Mouse (Mus musculus) hindlimb bud, embryonic 11.5 days (tissue): Measurements from ENCODE around the gene Lima1.
A peak's percentile ranks its signal among the peaks of the same experiment; 100 is the strongest.
"Not testable (repeated sequence)": the region's sequence is repeated elsewhere in the genome, so short reads cannot be mapped to it uniquely, and the experiment has no call there.

Experiments
- DNase-seq: peaks from one replicate; pipeline ENCODE4 v3.0.0-alpha.2; 2012; ENCODE audit warnings: low read depth, low spot score; ENCODE audit errors: extremely low spot score

Lima1 gene

DNA sequence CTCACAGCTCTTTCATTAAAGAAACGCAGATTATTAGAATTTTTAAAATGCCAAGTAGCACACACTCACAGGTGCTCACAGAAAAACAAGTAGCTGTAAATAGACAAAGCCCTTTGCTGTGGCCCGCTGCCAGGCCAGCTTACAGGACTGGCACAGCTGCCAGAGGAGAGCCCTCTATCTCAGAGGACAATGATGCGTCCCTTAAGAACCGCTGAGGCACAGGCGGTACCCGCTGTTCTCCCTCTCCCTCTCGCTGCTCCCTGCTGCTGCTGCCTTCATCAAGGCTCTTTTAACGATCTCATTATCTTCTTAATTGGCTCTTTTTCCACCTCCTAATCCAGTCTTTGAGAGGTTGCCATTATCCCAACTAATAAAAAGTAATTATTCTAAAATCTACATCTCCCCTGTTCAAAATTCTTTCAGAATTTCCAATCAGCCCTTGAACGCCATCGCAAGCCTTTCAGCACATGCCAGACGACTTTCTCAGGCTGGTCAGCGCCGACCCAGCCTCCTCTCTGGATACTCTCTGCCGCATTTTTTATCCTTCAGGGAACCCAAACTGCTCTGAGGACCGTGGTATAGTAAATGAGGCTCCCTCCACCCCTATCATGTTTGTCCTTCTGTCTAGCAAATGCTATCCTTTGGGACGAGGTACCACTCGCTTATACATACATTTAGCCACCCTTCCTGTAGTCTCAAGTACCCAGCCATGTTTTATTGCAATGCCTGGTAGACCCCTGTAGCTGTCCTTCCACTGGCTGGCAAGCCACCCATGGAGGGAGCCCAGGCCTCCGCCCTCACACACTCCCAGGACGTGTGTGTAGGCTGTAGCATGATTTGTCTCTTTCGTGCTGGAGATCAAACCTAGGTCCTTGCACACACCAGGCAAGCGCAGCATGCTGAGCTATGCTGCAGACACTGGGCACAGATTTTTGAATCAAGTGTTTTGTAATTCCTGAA lies 67.2 kb downstream of the Lima1 start:
- DNase-seq, result no peak

DNA sequence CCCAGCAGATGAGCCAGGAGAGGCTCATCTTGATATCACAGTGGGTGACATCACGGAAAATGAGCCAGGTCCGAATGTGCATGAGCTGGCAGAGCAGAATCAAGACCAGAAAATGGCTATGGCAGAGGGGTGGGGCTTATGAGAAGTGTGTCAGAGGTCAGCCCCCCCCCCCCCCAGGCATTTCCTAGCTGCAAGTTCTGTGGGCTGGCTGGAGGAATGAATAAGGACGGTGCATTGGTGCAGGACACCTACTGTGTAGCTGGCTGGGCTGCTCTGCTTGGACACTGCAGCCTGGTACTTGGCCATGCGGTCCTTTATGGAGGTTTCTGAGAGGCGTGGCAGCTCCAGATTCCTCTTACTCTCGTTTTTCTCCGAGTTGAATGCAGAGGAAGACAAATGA lies 69.1 kb downstream of the Lima1 start:
- DNase-seq, result no peak

DNA sequence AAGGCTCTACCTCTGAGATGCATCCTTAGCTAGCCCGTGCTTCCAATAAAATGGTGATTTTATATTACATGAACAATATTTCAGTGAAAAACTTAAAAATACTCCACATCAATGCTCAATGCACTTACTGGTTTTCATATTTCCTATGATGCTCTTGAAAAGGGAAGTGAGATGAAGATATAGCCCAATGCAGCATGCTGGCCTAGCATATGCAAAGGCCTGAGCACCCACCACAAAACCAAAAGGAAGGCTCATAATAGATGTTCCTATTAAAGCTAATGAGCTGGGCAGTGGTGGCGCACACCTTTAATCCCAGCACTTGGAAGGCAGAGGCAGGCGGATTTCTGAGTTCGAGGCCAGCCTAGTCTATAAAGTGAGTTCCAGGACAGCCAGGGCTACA lies 69.6 kb downstream of the Lima1 start:
- no peak for DNase-seq

DNA sequence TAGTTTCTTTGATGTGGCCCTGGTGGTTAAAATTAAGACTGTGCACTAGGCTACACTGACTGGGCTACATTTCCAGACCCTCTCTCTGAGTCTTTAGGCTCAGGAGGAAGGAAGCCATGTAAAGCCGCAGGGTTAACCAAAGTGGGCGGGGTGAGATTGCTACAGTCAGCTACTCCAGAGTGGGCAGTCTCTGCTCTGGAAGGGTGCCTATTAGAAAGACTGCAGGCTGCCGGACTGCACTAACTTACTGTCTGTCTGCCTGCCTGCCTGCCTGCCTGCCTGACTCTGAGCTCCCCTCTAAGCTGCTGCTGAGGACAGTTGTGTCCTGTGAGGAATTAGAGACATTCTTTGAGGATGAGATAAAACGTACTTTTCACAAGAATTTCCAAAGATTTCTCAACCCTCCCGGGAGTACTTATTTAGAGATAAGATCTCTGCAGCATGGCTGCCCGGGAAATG lies 72.0 kb downstream of the Lima1 start:
- DNase-seq, result no peak

DNA sequence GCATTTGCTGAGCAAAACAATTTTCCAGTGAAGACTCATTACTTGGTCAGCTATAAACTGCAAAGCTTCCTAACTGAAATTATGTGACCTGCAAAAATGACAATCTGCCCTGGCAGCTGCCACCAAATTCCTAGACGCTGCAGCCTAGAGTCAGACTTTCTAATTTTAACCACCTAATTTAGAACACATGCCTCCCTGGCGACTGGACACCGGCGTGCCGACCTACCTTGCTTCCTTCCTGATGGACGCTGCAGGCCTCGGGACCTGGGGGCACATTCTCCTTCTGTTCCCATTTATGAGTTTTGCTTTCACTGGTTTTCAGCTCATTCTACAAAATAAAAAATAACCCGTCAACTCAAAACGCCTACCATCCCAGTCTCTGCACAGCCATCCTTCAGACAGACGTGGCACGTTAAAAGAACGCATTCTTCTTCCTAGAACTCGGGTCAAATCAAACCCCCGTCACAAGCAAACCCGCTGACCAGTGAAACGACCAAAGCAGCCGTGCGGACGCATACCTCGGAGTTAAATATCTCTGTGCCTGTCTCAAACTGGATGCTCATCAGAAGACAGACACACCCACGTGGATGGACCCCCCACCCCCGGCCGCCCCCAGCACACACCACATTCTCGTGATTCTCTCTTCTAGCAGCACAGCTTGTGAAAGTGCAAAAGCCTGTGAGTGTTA lies 73.2 kb downstream of the Lima1 start:
- peak; percentile 44 for DNase-seq

DNA sequence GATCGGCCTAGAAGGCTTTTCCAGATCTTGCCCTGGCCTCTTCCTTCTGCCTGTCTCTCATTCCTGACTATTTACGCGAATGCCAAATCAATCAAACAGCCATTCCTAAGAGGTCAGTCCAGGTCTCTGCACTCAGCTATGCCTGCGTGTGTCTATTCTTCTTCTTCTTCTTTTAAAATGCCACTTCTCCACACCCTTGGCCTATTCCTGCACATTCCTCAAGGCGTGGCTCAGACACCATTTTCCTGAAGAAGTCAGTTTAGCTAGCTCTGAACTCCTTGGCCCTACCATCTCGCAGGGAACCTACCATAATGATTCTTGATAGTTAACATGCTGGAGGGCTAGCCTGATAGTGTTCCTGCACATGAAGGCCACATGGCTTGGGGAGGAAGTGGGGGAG lies 75.5 kb downstream of the Lima1 start:
- DNase-seq, result no peak

DNA sequence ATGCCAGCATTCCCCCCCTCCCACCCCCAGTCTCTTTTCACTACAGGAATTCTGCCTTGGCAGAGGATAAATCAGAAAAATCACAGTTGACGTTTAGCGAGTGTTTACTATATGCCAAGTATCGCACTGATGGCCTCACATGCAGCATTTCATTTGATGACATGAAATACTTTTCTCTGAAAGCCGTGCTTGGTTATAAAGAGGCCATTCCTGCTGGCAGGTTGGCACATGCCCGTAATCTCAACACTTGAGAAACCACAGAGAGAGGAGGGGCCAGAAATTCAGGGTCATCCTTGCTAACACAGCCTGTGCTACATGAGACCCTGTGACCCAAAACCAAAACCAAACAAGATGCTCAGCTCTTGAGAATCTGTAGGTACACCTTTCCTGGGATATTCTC lies 77.4 kb downstream of the Lima1 start:
- DNase-seq, result no peak

DNA sequence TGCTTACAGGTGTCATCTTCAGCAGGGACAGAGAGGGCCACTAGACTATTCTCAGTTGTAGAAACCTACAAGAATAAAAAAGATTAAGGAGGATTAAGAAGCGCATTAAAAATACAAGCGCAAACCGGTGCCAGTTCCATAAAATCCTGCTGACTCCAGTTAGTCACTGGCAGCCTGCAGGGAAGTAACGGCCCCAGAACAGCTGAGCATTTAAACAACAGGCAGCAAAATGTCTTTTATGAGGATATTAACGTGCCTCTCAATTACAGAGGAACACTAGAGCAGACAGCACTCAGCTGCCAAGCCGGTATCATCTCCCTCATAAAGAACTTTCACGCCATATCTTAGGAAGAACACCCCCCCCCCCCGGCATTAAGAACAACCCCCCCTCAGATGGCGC lies 78.5 kb downstream of the Lima1 start:
- DNase-seq, result no peak

DNA sequence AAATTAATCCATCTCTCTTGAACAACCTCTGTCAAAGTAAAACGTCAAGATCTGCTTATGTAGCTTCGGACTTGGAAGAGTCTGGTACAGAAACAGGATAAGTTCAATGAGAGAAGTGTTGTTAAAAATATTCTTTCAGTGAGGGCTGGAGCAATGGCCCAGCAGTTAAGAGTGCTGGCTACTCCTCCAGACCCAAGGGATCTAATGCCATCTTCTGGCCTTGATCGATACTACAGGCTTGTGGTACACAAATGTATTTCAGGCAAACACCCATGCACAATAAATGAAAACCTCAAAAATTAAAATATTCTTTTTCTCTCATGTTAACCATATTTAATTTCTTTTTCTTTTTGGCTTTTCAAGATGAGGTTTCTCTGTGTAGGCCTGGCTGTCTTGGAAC lies 79.2 kb downstream of the Lima1 start:
- no peak for DNase-seq

DNA sequence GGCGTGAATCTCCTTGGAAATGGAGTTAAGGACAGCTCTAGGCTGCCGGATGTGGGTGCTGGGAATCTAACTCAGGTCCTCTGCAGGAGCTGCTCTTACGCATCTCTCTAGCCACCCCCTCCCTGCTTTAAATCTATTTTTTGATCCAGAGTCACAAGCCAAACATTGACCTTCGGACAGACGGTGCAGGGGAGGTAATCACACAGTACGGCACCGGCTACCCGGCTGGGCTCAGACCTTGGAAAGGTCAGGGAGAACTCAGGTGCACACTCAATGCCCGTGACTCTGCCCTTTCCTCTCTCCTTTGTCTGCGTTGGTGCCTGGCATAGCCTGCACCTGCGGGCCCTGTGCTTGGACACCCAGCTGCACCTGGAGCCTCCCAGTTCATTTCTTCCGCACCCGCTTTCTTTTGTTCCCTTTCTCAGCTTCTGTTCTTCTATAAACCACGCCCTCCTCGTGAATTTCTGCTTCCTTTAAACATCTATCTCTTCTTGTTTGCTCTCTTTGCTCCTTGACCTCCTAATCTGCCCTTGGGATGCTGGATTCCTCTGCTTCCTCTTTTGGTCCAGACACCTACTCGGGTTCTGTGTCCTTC lies 82.9 kb downstream of the Lima1 start:
- no peak for DNase-seq

DNA sequence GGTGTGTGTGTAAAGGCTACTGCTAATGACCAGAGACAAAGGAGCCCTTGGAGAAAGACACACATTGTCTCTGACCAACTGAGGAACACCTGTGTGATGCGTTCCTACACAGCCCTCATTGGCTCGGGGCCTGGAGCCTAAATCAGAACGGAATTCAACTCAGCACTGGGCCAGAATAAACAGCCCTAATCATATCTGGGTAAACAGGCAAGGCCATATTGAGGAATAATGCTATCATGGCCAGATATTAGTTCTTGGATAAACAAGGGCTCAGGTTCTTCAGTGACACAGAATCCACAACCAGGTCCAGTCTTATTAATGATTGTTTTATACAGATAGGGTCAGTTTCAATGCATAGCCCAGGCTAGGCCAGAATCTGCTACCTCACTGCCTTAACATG lies 84.3 kb downstream of the Lima1 start:
- DNase-seq, result no peak

DNA sequence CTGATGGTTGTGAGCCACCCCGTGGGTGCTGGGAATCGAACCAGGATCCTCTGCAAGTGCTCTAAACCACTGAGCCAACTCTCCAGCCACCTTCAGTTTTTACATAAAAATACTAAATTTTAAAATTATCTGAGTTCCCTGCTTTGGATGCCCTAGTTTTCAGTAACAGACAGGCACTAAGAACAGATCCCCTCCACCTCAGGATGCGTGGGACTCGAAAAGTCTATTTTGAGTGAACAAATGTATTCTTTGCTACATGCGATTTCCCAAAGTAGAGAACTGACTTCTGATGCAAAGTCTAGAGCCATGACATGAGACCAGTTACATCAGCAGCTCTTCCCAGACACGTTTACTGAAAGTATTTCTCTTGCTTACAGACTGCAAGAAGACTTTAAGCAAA lies 84.8 kb downstream of the Lima1 start:
- no peak for DNase-seq

DNA sequence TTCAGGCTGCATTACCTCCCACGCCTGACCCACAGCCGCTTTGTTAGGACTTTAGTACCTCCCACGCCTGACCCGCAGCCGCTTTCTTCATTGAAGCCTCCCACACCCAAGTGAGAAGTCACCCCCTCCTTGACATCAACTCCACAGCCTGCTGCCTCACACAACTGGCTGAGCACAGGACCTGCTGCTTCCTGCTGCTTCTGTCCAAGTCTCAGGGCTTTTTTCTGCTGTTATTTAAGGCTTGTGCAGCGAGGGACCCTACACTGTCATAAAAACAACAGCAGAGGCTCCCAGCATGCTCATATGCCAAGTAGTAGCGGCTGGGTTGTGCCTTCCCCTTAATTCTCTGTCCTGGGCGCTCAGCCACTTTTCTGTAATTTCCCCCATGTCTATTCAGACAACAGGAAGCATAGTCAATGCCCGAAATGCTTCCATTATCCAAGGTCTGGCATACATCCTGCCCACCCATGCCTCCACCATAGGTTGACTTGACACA lies 87.6 kb downstream of the Lima1 start:
- no peak for DNase-seq

DNA sequence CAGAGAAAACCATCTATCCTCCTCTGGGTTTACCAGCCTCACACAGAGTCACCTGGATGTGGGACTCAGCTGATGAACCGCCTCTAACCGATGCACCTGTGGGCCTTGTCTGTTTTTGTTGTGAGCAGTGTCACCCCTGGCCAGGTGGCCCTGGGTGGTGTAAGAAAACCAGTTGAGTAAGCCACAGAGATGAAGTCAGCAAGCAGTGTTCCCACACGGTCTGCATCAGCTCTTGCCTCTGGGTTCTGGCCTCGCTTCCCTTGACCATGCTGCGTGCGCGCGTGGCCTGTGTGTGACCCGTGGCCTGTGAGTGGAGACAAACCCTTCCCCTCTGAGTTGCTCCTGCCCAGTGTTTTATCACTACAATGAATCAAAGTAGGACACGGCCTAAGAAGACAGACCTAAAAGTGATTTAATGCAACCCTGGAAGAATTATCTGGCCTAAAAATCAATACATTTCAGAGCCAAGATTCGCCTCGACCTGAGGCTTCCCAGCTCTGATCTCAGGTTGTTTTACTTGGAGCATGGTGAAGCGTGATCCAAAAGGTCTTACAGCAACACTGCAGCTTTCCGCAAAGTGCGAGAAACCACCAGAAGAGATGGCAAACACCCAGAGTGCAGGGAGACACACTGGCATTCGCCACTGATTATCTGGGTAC lies 96.5 kb downstream of the Lima1 start:
- DNase-seq, result no peak

DNA sequence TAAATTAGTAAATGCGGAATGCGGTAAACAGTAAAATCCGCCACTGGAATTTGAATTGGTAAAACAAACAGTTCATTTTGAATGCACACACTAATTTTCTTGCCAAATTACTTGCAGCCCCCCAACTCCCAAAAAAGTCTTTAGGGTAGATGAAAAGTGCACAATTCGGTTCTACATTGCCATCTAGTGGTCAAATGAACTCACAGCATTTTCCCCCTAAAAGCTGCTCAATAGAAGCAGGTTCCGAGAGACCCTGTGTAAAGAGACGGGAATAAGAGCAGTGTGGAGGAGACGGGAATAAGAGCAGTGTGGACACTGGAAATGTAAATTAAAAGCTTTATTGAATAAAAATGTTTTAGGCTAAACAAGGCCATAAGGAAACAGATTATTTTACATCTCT lies 97.1 kb downstream of the Lima1 start:
- no peak for DNase-seq

DNA sequence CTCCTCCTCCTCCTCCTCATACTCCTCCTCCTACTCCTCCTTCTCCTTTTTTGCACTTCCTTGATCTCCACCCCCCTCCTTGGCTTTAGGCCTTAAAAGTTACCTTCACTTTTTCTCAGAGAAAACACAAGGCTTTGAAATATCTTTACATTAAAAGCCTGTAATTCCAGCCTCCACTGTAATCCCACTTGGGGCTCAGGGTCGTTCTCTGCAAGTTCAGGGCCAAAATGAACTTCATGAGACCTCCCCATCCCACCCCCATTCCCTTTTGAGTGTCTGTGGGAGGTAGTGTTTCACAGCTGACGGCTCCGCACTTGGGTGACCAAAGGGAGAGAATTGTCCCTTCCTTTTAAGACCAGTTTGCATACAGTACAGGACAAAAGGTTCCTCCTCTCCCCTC lies 102.3 kb downstream of the Lima1 start:
- DNase-seq, result no peak

DNA sequence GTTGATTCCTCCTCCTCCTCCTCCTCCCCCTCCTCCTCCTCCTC lies 102.6 kb downstream of the Lima1 start, which contains the start of gene Cers5:
Gene Cers5, minus strand, starts transcription at position 5 of the 44 bp plus-strand sequence.
- DNase-seq, result not testable (repeated sequence)

DNA sequence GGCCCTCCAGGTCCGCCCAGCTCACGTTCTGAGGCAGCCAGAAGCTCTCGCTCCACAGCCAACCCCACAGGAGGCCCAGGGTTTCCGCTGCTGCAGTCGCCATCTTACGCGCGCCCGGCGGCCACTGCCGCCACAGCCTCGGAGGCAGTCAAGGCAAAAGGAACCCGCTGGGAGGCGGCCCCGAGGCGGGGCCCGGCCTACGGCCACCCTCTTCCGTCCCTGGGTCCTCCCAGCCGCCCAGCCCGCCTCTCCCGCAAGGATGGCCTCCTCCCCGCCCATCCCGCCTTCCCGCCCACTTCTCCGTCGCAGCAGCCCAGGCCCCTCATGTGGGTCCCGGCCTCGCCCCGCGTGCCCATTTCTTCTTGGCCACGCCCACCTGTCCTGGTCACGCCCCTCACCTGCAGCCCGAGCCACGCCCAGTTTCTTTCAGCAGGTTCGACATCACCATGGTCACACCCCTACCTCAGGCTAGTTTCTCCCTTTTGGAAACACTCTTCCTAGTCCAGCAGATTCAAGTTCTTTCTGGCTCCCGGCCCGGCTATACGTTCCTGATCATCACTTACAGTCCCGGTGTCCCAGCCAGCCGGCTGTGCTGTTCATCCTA lies 102.9 kb downstream of the Lima1 start:
- no peak for DNase-seq

DNA sequence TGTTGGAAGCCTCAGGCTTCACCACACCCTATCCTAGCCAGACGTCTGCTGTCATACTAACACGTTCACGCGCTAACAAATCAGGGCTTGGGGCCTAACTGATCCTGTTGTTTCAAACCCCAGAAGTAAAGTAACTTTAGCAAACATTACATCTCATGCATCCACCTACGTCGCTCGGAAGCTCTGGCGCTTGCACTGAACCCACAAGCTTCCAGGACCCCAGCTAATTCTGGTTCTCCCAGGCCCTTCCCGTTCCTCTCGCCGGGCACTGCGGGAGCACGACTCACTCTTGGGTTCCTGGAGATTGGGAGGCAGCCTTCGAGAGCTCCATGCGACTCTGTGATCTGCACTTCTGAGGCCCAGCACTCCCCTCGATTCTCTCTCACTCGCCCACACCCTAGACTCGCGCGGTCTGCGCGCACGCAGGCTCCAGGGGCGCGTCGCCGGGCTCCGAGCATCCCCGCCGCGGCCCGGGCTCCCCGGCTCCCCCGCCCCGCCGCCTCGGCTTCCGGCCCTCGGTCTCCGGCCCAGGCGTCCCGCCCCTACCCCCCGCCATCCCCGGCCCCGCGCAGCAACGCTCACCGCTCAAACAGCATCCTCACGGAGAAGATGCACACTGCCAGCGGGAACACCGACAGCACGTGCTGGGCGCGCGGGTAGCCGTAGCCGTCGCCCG lies 103.5 kb downstream of the Lima1 start:
- DNase-seq, result no peak

DNA sequence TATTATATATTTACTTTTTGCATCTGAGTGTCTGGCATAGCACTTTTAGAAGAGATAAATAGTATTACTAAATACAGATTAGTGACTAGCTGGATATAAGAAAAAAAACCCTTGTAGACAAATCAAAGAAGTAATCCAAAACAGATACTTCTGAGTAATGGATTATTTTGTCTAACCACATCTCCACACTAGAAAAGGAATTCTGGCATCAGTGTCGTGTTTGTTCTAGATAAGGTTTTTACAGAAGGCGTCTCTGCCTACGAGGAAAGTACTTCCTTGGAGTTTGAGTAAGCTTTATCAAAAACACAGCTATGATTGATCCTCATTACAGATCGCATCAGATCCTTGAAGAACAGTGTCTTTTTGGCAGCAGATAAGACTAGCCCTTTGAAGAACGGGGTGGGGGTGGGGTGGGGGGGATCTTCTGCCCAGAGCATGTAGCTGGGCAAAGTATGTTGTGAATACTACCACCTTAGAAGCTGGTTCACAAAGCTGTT lies 104.2 kb downstream of the Lima1 start:
- DNase-seq, result no peak

DNA sequence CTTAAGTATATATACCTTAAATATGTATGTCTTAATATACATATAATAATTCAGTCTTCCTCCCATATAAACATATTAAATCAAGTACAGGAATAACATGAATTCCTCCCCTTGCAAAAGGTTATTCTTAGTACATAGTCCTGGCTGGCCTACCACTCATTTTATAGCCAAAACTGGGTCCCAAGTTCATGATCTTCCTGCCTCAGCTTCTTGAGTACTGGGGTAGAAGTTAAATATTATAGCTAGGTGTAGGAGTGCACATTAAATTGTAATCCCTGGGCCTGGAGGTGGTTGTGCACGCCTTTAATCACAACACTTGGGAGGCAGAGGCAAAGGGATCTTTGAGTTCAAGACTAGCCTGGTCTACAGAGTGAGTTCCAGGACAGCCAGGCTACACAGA lies 106.5 kb downstream of the Lima1 start:
- no peak for DNase-seq
